In the genomic region with DNA sequence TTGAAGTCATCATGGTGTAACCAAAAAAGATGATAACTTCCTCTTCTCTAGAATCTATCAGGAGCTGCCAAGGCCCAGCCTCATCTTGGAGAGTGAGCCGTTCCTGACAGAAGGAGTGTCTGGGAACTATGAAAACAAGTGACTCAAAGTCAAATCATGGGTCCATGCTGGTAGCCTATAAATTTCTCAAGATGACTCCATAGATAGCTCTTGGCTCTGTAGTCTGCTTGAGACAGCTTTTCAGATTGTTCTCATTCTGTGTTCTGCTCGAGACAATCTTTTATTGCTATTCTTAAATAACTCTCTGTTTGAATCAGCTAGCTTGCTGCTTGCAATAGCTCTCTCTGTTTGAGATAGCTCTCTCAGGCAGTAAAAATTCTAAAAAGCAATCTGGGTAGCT, we compare ENCODE assay signal across 20 mouse cellular contexts.
DNase-seq lines count a peak whose midpoint lies in the region; TF ChIP-seq lines count a peak whose summit lies in the region.
"Had no signal": no experiment of that assay in that cellular context is flagged by ENCODE, and none has a peak within 500 bp of the region (broad histone marks: within the 10 kb centered on the region; RNA-seq: fewer than 3 reads in every experiment).

No protein-coding gene starts in this region.

- no peak for TF ChIP-seq CTCF in left cerebral cortex, adult 2 months (IDR thresholded peaks at IDR 0.05)

- H3K27ac ChIP-seq in left cerebral cortex, adult 2 months = 0 out of 2 replicates have a peak overlapping the region, but pooled peaks have one; percentile 24
- H3K27ac ChIP-seq: embryonic facial prominence, embryonic 13.5 days; heart, embryonic 15.5 days; limb, embryonic 10.5 days; macrophage; midbrain, embryonic 12.5 days; neural tube, embryonic 15.5 days; stomach, embryonic 15.5 days had no signal

- intact Hi-C loops in left cerebral cortex, adult 2 months (cut with DNase I) = no loop called here
- intact Hi-C loops in gastrocnemius, postnatal 36 days (cut with DNase I) = no loop called here

- no peak overlapping the region for H3K4me3 ChIP-seq in left cerebral cortex, adult 2 months
- H3K4me3 ChIP-seq: embryonic facial prominence, embryonic 13.5 days; heart, embryonic 15.5 days; limb, embryonic 10.5 days; midbrain, embryonic 12.5 days; neural tube, embryonic 15.5 days; stomach, embryonic 15.5 days had no signal

- peak; percentile 3 for DNase-seq in adrenal gland, postnatal 14 days
- DNase-seq in adrenal gland, postnatal 10 days = no peak
- peak; percentile 65 for DNase-seq in brain, adult 2 months (ENCODE audit: low read depth, low spot score)
- peak in 1 of 2 experiments; percentile 16 for DNase-seq in left cerebral cortex, adult 2 months (ENCODE audit: extremely low spot score in 1 of 2, low spot score in 2 of 2)
- peak; percentile 45 to 59 for DNase-seq in right cerebral cortex, postnatal 10 days (ENCODE audit: low spot score in 2 of 2)
- DNase-seq in gastrocnemius, postnatal 36 days = no peak
- DNase-seq in thymus, postnatal 36 days = no peak
- no peak for DNase-seq in kidney, adult 9 months
- DNase-seq: cerebellum, adult 2 months; kidney, adult 2 months; kidney, postnatal 25 days; lung, embryonic 14.5 days; thymus, postnatal 25 days had no signal

Comparison
In these comparisons a context has a peak if more than half of its experiments do, and no peak if none do; other contexts are left out.
1. DNase-seq: peak in adrenal gland, postnatal 14 days (single experiment), brain, adult 2 months (single experiment) and right cerebral cortex, postnatal 10 days (2 of 2); none in adrenal gland, postnatal 10 days (single experiment), gastrocnemius, postnatal 36 days (0 of 2), thymus, postnatal 36 days (0 of 2) and kidney, adult 9 months (single experiment).